Comparison of ENCODE assay signal across 11 mouse cellular contexts in genomic region chr6:138333991-138334390, GRCm38 (mm10).
DNase-seq lines count a peak whose midpoint lies in the region; ATAC-seq lines count a peak whose summit lies in the region.
"Had no signal": no experiment of that assay in that cellular context is flagged by ENCODE, and none has a peak within 500 bp of the region (broad histone marks: within the 10 kb centered on the region; RNA-seq: fewer than 3 reads in every experiment).

No protein-coding gene starts in this region.

- no peak overlapping the region for H3K4me3 ChIP-seq in hindbrain, embryonic 14.5 days (replicated peaks; ENCODE audit: low read length)
- H3K4me3 ChIP-seq in hindbrain, embryonic 11.5 days (ENCODE audit: low read depth, low read length), result no peak overlapping the region
- no peak overlapping the region for H3K4me3 ChIP-seq in neural tube, embryonic 11.5 days (ENCODE audit: low read depth, low read length)
- H3K4me3 ChIP-seq in neural tube, embryonic 15.5 days (replicated peaks), result no peak overlapping the region
- H3K4me3 ChIP-seq in stomach, embryonic 15.5 days (replicated peaks), result no peak overlapping the region

- no peak; the same call in 1 of the 2 replicates for ATAC-seq in hindbrain, embryonic 14.5 days (ENCODE audit: low FRiP score)
- no peak for ATAC-seq in hindbrain, embryonic 11.5 days (ENCODE audit: low FRiP score)
- peak; percentile 27; the same call in 1 of the 2 replicates for ATAC-seq in neural tube, embryonic 11.5 days (ENCODE audit: insufficient read depth, low FRiP score, low TSS enrichment)
- ATAC-seq in neural tube, embryonic 15.5 days (ENCODE audit: low FRiP score), result no peak
- peak; percentile 68; the same call in 1 of the 2 replicates for ATAC-seq in stomach, embryonic 15.5 days (ENCODE audit: insufficient read depth, low FRiP score, low read depth)
- ATAC-seq: inflammation-experienced regulatory T-cells, adult 6 months had no signal

- H3K9me3 ChIP-seq in hindbrain, embryonic 14.5 days (ENCODE audit: control insufficient read depth, low read length), result no peaks in the 10 kb centered on the region
- H3K9me3 ChIP-seq in hindbrain, embryonic 11.5 days (ENCODE audit: control insufficient read depth, low read length), result no peaks in the 10 kb centered on the region
- no peaks in the 10 kb centered on the region for H3K9me3 ChIP-seq in neural tube, embryonic 11.5 days (ENCODE audit: control insufficient read depth, low read length)
- H3K9me3 ChIP-seq in neural tube, embryonic 15.5 days (replicated peaks), result no peaks in the 10 kb centered on the region
- H3K9me3 ChIP-seq in stomach, embryonic 15.5 days, result no peaks in the 10 kb centered on the region

- H3K27me3 ChIP-seq in hindbrain, embryonic 14.5 days (ENCODE audit: control insufficient read depth, insufficient read depth, low read length), result no peaks in the 10 kb centered on the region
- no peaks in the 10 kb centered on the region for H3K27me3 ChIP-seq in hindbrain, embryonic 11.5 days (ENCODE audit: control insufficient read depth, insufficient read depth, low read length)
- no peaks in the 10 kb centered on the region for H3K27me3 ChIP-seq in neural tube, embryonic 11.5 days (ENCODE audit: control insufficient read depth, insufficient read depth, low read length)
- no peaks in the 10 kb centered on the region for H3K27me3 ChIP-seq in neural tube, embryonic 15.5 days (replicated peaks)
- no peaks in the 10 kb centered on the region for H3K27me3 ChIP-seq in stomach, embryonic 15.5 days (replicated peaks)

- DNase-seq in adrenal gland, adult (ENCODE audit: inconsistent age in 2 of 2, low spot score in 1 of 2), result peak; percentile 7 to 52
- DNase-seq in adrenal gland, adult 8-10 months, result no peak
- peak; percentile 43 for DNase-seq in hindbrain, embryonic 14.5 days (ENCODE audit: low spot score)
- DNase-seq in hindbrain, embryonic 11.5 days (ENCODE audit: low spot score), result no peak
- no peak for DNase-seq in neural tube, embryonic 11.5 days (ENCODE audit: low spot score)
- no peak for DNase-seq in urinary bladder, postnatal 10 days (ENCODE audit: low spot score)
- DNase-seq: gastrocnemius, postnatal 25 days had no signal

- H3K27ac ChIP-seq in hindbrain, embryonic 14.5 days, result no peak overlapping the region
- H3K27ac ChIP-seq in hindbrain, embryonic 11.5 days (ENCODE audit: low read depth, low read length), result no peak overlapping the region
- no peak overlapping the region for H3K27ac ChIP-seq in neural tube, embryonic 11.5 days (ENCODE audit: low read depth, low read length)
- H3K27ac ChIP-seq in neural tube, embryonic 15.5 days (replicated peaks), result no peak overlapping the region
- no peak overlapping the region for H3K27ac ChIP-seq in stomach, embryonic 15.5 days

- H3K9ac ChIP-seq in hindbrain, embryonic 14.5 days, result no peak overlapping the region
- H3K9ac ChIP-seq in hindbrain, embryonic 11.5 days (ENCODE audit: low read depth, low read length), result no peak overlapping the region
- H3K9ac ChIP-seq in neural tube, embryonic 11.5 days (ENCODE audit: low read length), result no peak overlapping the region
- H3K9ac ChIP-seq in neural tube, embryonic 15.5 days (replicated peaks), result no peak overlapping the region
- H3K9ac ChIP-seq in stomach, embryonic 15.5 days, result no peak overlapping the region

- no peaks in the 10 kb centered on the region for H3K4me1 ChIP-seq in hindbrain, embryonic 14.5 days (replicated peaks; ENCODE audit: control insufficient read depth, insufficient read depth, low read length)
- H3K4me1 ChIP-seq in hindbrain, embryonic 11.5 days (replicated peaks; ENCODE audit: control insufficient read depth, insufficient read depth, low read length), result no peaks in the 10 kb centered on the region
- no peaks in the 10 kb centered on the region for H3K4me1 ChIP-seq in neural tube, embryonic 11.5 days (ENCODE audit: control insufficient read depth, insufficient read depth, low read length)
- H3K4me1 ChIP-seq in neural tube, embryonic 15.5 days, result no peaks in the 10 kb centered on the region
- no peaks in the 10 kb centered on the region for H3K4me1 ChIP-seq in stomach, embryonic 15.5 days

- H3K4me2 ChIP-seq in hindbrain, embryonic 14.5 days (replicated peaks), result no peak overlapping the region
- no peak overlapping the region for H3K4me2 ChIP-seq in hindbrain, embryonic 11.5 days (replicated peaks; ENCODE audit: low read depth, low read length)
- H3K4me2 ChIP-seq in neural tube, embryonic 11.5 days (ENCODE audit: low read depth), result no peak overlapping the region
- no peak overlapping the region for H3K4me2 ChIP-seq in neural tube, embryonic 15.5 days
- no peak overlapping the region for H3K4me2 ChIP-seq in stomach, embryonic 15.5 days
- H3K4me2 ChIP-seq: liver, embryonic 11.5 days had no signal

- whole genome bisulfite sequencing in hindbrain, embryonic 14.5 days, result 64% methylated on average over 7 of the region's 7 CpGs
- 92% methylated on average over 7 of the region's 7 CpGs for WGBS in hindbrain, embryonic 11.5 days
- 89% methylated on average over 7 of the region's 7 CpGs for WGBS in neural tube, embryonic 11.5 days
- 45% methylated on average over 7 of the region's 7 CpGs for WGBS in neural tube, embryonic 15.5 days
- 78% methylated on average over 7 of the region's 7 CpGs for WGBS in stomach, embryonic 15.5 days

- H3K36me3 ChIP-seq in hindbrain, embryonic 14.5 days (replicated peaks; ENCODE audit: control insufficient read depth, insufficient read depth), result no peaks in the 10 kb centered on the region
- no peaks in the 10 kb centered on the region for H3K36me3 ChIP-seq in hindbrain, embryonic 11.5 days (ENCODE audit: control insufficient read depth, insufficient read depth, low read length)
- H3K36me3 ChIP-seq in neural tube, embryonic 11.5 days (ENCODE audit: control insufficient read depth, insufficient read depth, low read length), result no peaks in the 10 kb centered on the region
- H3K36me3 ChIP-seq in neural tube, embryonic 15.5 days, result no peaks in the 10 kb centered on the region
- H3K36me3 ChIP-seq in stomach, embryonic 15.5 days, result no peaks in the 10 kb centered on the region

Comparison
In these comparisons a context has a peak if more than half of its experiments do, and no peak if none do; other contexts are left out.
1. DNase-seq: peak in adrenal gland, adult (2 of 2) and hindbrain, embryonic 14.5 days (single experiment); none in adrenal gland, adult 8-10 months (single experiment), hindbrain, embryonic 11.5 days (single experiment), neural tube, embryonic 11.5 days (single experiment) and urinary bladder, postnatal 10 days (single experiment).
2. ATAC-seq: peak in neural tube, embryonic 11.5 days (single experiment) and stomach, embryonic 15.5 days (single experiment); none in hindbrain, embryonic 14.5 days (single experiment), hindbrain, embryonic 11.5 days (single experiment) and neural tube, embryonic 15.5 days (single experiment).